Mouse (Mus musculus) forebrain, embryonic 15.5 days (tissue): ENCODE results near the gene Sapcd1. TPM values are rescaled to one million over a fixed set of nuclear protein-coding genes. Genes with fewer than 3 reads are reported as not detected.
A peak's percentile ranks its signal among the peaks of the same experiment; 100 is the strongest.

ENCODE experiments used
- ATAC-seq: fragments of 200-750 bp; cut with Nextera tagmentation; replicated peaks from 2 replicates; pipeline ENCODE4 v1.8.0; 2017; ENCODE audit warnings: mild to moderate bottlenecking, moderate TSS enrichment, moderate library complexity
- H3K27ac ChIP-seq: fragments of 300-500 bp; sonication (generic); replicated peaks from 2 replicates; pipeline ENCODE4 v1.5.1; 2015; ENCODE audit warnings: mild to moderate bottlenecking, inconsistent platforms
- H3K27me3 ChIP-seq: fragments of 300-500 bp; sonication (generic); 2 replicates; pipeline ENCODE4 v1.6.1; 2015; ENCODE audit warnings: inconsistent platforms
- H3K36me3 ChIP-seq: fragments of 300-500 bp; sonication (generic); 2 replicates; pipeline ENCODE4 v1.6.1; 2015; ENCODE audit warnings: mild to moderate bottlenecking, inconsistent platforms
- H3K4me1 ChIP-seq: fragments of 300-500 bp; sonication (generic); 2 replicates; pipeline ENCODE4 v1.6.1; 2015; ENCODE audit warnings: inconsistent platforms
- H3K4me2 ChIP-seq: fragments of 300-500 bp; sonication (generic); replicated peaks from 2 replicates; pipeline ENCODE4 v1.6.1; 2015; ENCODE audit warnings: mild to moderate bottlenecking, inconsistent platforms
- H3K4me3 ChIP-seq: fragments of 300-500 bp; sonication (generic); 2 replicates; pipeline ENCODE4 v1.5.1; 2015; ENCODE audit warnings: mild to moderate bottlenecking, inconsistent platforms
- H3K9ac ChIP-seq: fragments of 300-500 bp; sonication (generic); replicated peaks from 2 replicates; pipeline ENCODE4 v1.6.1; 2015; ENCODE audit warnings: mild to moderate bottlenecking, inconsistent platforms
- H3K9me3 ChIP-seq: fragments of 300-500 bp; sonication (generic); 2 replicates; pipeline ENCODE4 v1.6.1; 2016; ENCODE audit warnings: inconsistent platforms
- WGBS: fragments of 180-500 bp; shearing (Covaris S2); methylation state at CpG from one replicate; pipeline ENCODE4 v1.1.7; 2015; ENCODE audit warnings: mixed read lengths; 5-methylcytosine and 5-hydroxymethylcytosine counted together
- polyA plus RNA-seq: library from polyadenylated mRNA; unstranded; fragments of >200 nt; fragmentation: Nextera tagmentation; extraction: Ambion mirVana; gene quantifications from 2 replicates; pipeline ENCODE4 v1.2.1, GENCODE M21; 2015

Sapcd1 gene
- polyA plus RNA-seq, result 5.8 and 5.9 TPM in 2 replicates

- Histone ChIP-seq H3K27me3 (no peaks in the 10 kb centered on the region), H3K4me1 (peaks cover 29% of the 10 kb centered on the region), H3K9me3 (no peaks in the 10 kb centered on the region), H3K4me3 (no peak within 1 kb of the TSS), H3K4me2 (peak within 1 kb of the TSS; percentile 2; the same call in 1 of the 2 replicates), H3K9ac (peak within 1 kb of the TSS; percentile 12; the same call in 1 of the 2 replicates), H3K36me3 (no peaks in the 10 kb centered on the region), H3K27ac (peak within 1 kb of the TSS; percentile 66)
- 32% methylated on average over 13 of the region's 13 CpGs for WGBS
- ATAC-seq, result peak; percentile 84
Measured at GRCm38 (mm10) chr17:35027277-35028068, at the start of gene Sapcd1. TSS of gene Sapcd1 (minus strand) at chr17:35028016.

GRCm38 (mm10) chr17:35077285-35077684 lies 49.5 kb upstream of the Sapcd1 start:
- Histone ChIP-seq H3K4me3 (peak overlapping the region; percentile 25), H3K36me3 (no peaks in the 10 kb centered on the region), H3K4me2 (peak overlapping the region; percentile 34), H3K4me1 (peaks cover 21% of the 10 kb centered on the region), H3K9me3 (no peaks in the 10 kb centered on the region), H3K27me3 (no peaks in the 10 kb centered on the region), H3K9ac (peak overlapping the region; percentile 22; the same call in 1 of the 2 replicates), H3K27ac (peak overlapping the region; percentile 74)
- WGBS, result 45% methylated on average over 2 of the region's 2 CpGs
- ATAC-seq, result peak; percentile 29; the same call in 1 of the 2 replicates

GRCm38 (mm10) chr17:35076507-35077176 lies 48.8 kb upstream of the Sapcd1 start, which contains the start of gene Ly6g6e:
TSS of gene Ly6g6e (plus strand) at chr17:35076902.
- Histone ChIP-seq H3K4me2 (peak within 1 kb of the TSS; percentile 34), H3K4me3 (peak within 1 kb of the TSS; percentile 25), H3K27ac (peak within 1 kb of the TSS; percentile 74), H3K36me3 (no peaks in the 10 kb centered on the region), H3K9me3 (no peaks in the 10 kb centered on the region), H3K9ac (peak within 1 kb of the TSS; percentile 22; the same call in 1 of the 2 replicates), H3K4me1 (peaks cover 21% of the 10 kb centered on the region), H3K27me3 (no peaks in the 10 kb centered on the region)
- WGBS, result 28% methylated on average over 10 of the region's 10 CpGs
- peak; percentile 82 for ATAC-seq

- H3K27me3 ChIP-seq, result no peaks in the 10 kb centered on the region
- WGBS, result 59% methylated on average over 17 of the region's 17 CpGs
- H3K4me1 ChIP-seq, result peaks cover 21% of the 10 kb centered on the region
- no peaks in the 10 kb centered on the region for H3K9me3 ChIP-seq
- no peak overlapping the region for H3K9ac ChIP-seq
- H3K27ac ChIP-seq, result no peak overlapping the region
- H3K4me2 ChIP-seq, result no peak overlapping the region
- no peak for ATAC-seq
- H3K36me3 ChIP-seq, result no peaks in the 10 kb centered on the region
- H3K4me3 ChIP-seq, result no peak overlapping the region
Measured at GRCm38 (mm10) chr17:35074097-35074496, 46.3 kb upstream of the Sapcd1 start.

- Histone ChIP-seq H3K4me1 (peaks cover 2% of the 10 kb centered on the region; the same call in 1 of the 2 replicates), H3K9ac (no peak overlapping the region), H3K27me3 (peaks cover 4% of the 10 kb centered on the region; the same call in 1 of the 2 replicates), H3K36me3 (no peaks in the 10 kb centered on the region), H3K9me3 (no peaks in the 10 kb centered on the region), H3K4me3 (no peak overlapping the region), H3K4me2 (no peak overlapping the region), H3K27ac (no peak overlapping the region)
- WGBS, result 90% methylated on average over 9 of the region's 9 CpGs
- ATAC-seq, result no peak
Measured at GRCm38 (mm10) chr17:35071454-35071853, 43.6 kb upstream of the Sapcd1 start.

GRCm38 (mm10) chr17:35070556-35071229 lies 42.9 kb upstream of the Sapcd1 start:
- no peaks in the 10 kb centered on the region for H3K9me3 ChIP-seq

GRCm38 (mm10) chr17:35068213-35068914 lies 40.5 kb upstream of the Sapcd1 start:
- Histone ChIP-seq H3K4me2 (no peak overlapping the region), H3K27ac (no peak overlapping the region), H3K27me3 (peaks cover 24% of the 10 kb centered on the region; the same call in 1 of the 2 replicates), H3K4me3 (no peak overlapping the region), H3K9me3 (no peaks in the 10 kb centered on the region), H3K9ac (no peak overlapping the region), H3K4me1 (peaks cover 14% of the 10 kb centered on the region), H3K36me3 (no peaks in the 10 kb centered on the region)
- WGBS, result 84% methylated on average over 17 of the region's 17 CpGs
- ATAC-seq, result no peak

More at GRCm38 (mm10) chr17:35070556-35071229, 42.9 kb upstream of the Sapcd1 start:
- 0 out of 2 replicates have a peak, but pooled peaks cover under 1% of the 10 kb centered on the region for H3K4me1 ChIP-seq
- H3K36me3 ChIP-seq, result no peaks in the 10 kb centered on the region
- no peak overlapping the region for H3K4me3 ChIP-seq
- no peak for ATAC-seq
- no peak overlapping the region for H3K9ac ChIP-seq
- 56% methylated on average over 6 of the region's 6 CpGs for WGBS
- no peak overlapping the region for H3K4me2 ChIP-seq
- peaks cover 5% of the 10 kb centered on the region; the same call in 1 of the 2 replicates for H3K27me3 ChIP-seq
- H3K27ac ChIP-seq, result no peak overlapping the region

GRCm38 (mm10) chr17:35066084-35066483 lies 38.3 kb upstream of the Sapcd1 start, which contains the start of gene Mpig6b:
TSS of gene Mpig6b (minus strand) at chr17:35066184.
- H3K4me1 ChIP-seq, result peaks cover 21% of the 10 kb centered on the region
- 46% methylated on average over 10 of the region's 10 CpGs for WGBS
- H3K27me3 ChIP-seq, result peaks cover 24% of the 10 kb centered on the region; the same call in 1 of the 2 replicates
- H3K4me2 ChIP-seq, result peak within 1 kb of the TSS; percentile 38
- peaks cover 18% of the 10 kb centered on the region; the same call in 1 of the 2 replicates for H3K36me3 ChIP-seq
- no peak for ATAC-seq
- H3K9ac ChIP-seq, result no peak within 1 kb of the TSS; the same call in 1 of the 2 replicates
- no peaks in the 10 kb centered on the region for H3K9me3 ChIP-seq
- peak within 1 kb of the TSS; percentile 12 for H3K4me3 ChIP-seq
- H3K27ac ChIP-seq, result no peak within 1 kb of the TSS

- Histone ChIP-seq H3K27ac (no peak within 1 kb of the TSS), H3K4me2 (peak within 1 kb of the TSS; percentile 38), H3K9ac (no peak within 1 kb of the TSS; the same call in 1 of the 2 replicates), H3K27me3 (peaks cover 24% of the 10 kb centered on the region; the same call in 1 of the 2 replicates), H3K4me3 (peak within 1 kb of the TSS; percentile 12), H3K36me3 (peaks cover 23% of the 10 kb centered on the region; the same call in 1 of the 2 replicates), H3K9me3 (no peaks in the 10 kb centered on the region), H3K4me1 (peaks cover 29% of the 10 kb centered on the region)
- WGBS, result 2% methylated on average over 48 of the region's 48 CpGs
- ATAC-seq, result no peak
Measured at GRCm38 (mm10) chr17:35064951-35065947, 37.4 kb upstream of the Sapcd1 start, which contains the start of gene Ly6g6c. TSS of gene Ly6g6c (plus strand) at chr17:35065388.

- Histone ChIP-seq H3K4me2 (no peak overlapping the region), H3K9ac (no peak overlapping the region), H3K36me3 (peaks cover 23% of the 10 kb centered on the region; the same call in 1 of the 2 replicates), H3K4me1 (peaks cover 35% of the 10 kb centered on the region), H3K27me3 (peaks cover 24% of the 10 kb centered on the region; the same call in 1 of the 2 replicates), H3K4me3 (no peak overlapping the region), H3K27ac (no peak overlapping the region), H3K9me3 (no peaks in the 10 kb centered on the region)
- WGBS, result 36% methylated on average over 10 of the region's 10 CpGs
- ATAC-seq, result no peak
Measured at GRCm38 (mm10) chr17:35064378-35064877, 36.6 kb upstream of the Sapcd1 start.
